Comparison of ENCODE assay signal across 8 mouse cellular contexts in genomic region chr17:71782699-71783365, GRCm38 (mm10). TPM values are rescaled to one million over a fixed set of nuclear protein-coding genes. Genes with fewer than 3 reads are reported as not detected.
DNase-seq lines count a peak whose midpoint lies in the region; TF ChIP-seq lines count a peak whose summit lies in the region.

No protein-coding gene starts in this region.

- no peak for TF ChIP-seq POLR2A in liver, adult 2 months (IDR thresholded peaks at IDR 0.05; ENCODE audit: extremely low read depth, insufficient read depth, low read length)

- H3K27ac ChIP-seq in liver, adult 2 months (replicated peaks; ENCODE audit: insufficient read depth, low read depth, low read length), result no peak overlapping the region
- peak overlapping the region; percentile 95 for H3K27ac ChIP-seq in forebrain, embryonic 10.5 days

- H3K4me3 ChIP-seq in liver, adult 2 months (ENCODE audit: insufficient read depth, low read depth, low read length), result peak overlapping the region; percentile 16; the same call in 1 of the 2 replicates
- H3K4me3 ChIP-seq in forebrain, embryonic 10.5 days, result peak overlapping the region; percentile 87

- H3K36me3 ChIP-seq in liver, adult 2 months (ENCODE audit: control insufficient read depth, insufficient read depth, low read length), result no peaks in the 10 kb centered on the region
- H3K36me3 ChIP-seq in forebrain, embryonic 10.5 days (replicated peaks), result no peaks in the 10 kb centered on the region

- TF ChIP-seq CTCF in liver, adult 2 months (IDR thresholded peaks at IDR 0.05; ENCODE audit: low read depth, low read length), result no peak

- DNase-seq in liver, adult 2 months (ENCODE audit: extremely low read depth, low read depth, low spot score), result no peak
- no peak for DNase-seq in liver
- peak; percentile 49 for DNase-seq in forebrain, embryonic 10.5 days (ENCODE audit: extremely low spot score, low spot score)
- peak; percentile 40 for DNase-seq in heart, postnatal 4 days
- peak; percentile 47 to 52 for DNase-seq in layer of hippocampus, postnatal 25 days (ENCODE audit: extremely low spot score in 1 of 2, low spot score in 1 of 2)
- DNase-seq in lung, postnatal 14 days, result peak; percentile 7
- DNase-seq in right cerebral cortex, postnatal 36 days (ENCODE audit: low spot score in 2 of 2), result peak; percentile 18 to 39
- no peak for DNase-seq in thymus, postnatal 36 days

- H3K9me3 ChIP-seq in forebrain, embryonic 10.5 days, result peaks cover 7% of the 10 kb centered on the region; the same call in 1 of the 2 replicates

- no peak overlapping the region for H3K9ac ChIP-seq in liver, adult 2 months (ENCODE audit: low read depth, low read length)

- WGBS in liver, adult 2 months, result 1% methylated on average over 59 of the region's 59 CpGs
- WGBS in forebrain, embryonic 10.5 days, result 1% methylated on average over 58 of the region's 59 CpGs

- H3K27me3 ChIP-seq in liver, adult 2 months (ENCODE audit: control insufficient read depth, insufficient read depth, low read length), result peaks cover 6% of the 10 kb centered on the region; the same call in 1 of the 2 replicates
- H3K27me3 ChIP-seq in forebrain, embryonic 10.5 days (ENCODE audit: poor library complexity, severe bottlenecking), result peaks cover 18% of the 10 kb centered on the region

- no peaks in the 10 kb centered on the region for H3K4me1 ChIP-seq in liver, adult 2 months (ENCODE audit: control insufficient read depth, insufficient read depth, low read length)
- H3K4me1 ChIP-seq in forebrain, embryonic 10.5 days, result peaks cover 30% of the 10 kb centered on the region

- no peaks in the 10 kb centered on the region for H3K79me2 ChIP-seq in liver, adult 2 months (ENCODE audit: control insufficient read depth, insufficient read depth, low read length)

RNA-seq across cellular contexts. Expression of gene Clip4, which starts 14.6 kb away (rescaled TPM):
- total RNA-seq in liver, adult 2 months (2014; rRNA removed), result 0.28 and 0.67 TPM in 2 replicates
- 0.17 and 0.31 TPM in 2 replicates for polyA plus RNA-seq in liver, adult 2 months (2012; rRNA removed)
- polyA plus RNA-seq in forebrain, embryonic 10.5 days (2016; fragmentation: Nextera tagmentation; extraction: Ambion mirVana), result 4.4 and 5.1 TPM in 2 replicates
- 100 to 1,000 TPM; 173 TPM for total RNA-seq in heart, postnatal 4 days (2021)
- 10 to 100 TPM; 84.5 to 85.4 TPM for total RNA-seq in layer of hippocampus, postnatal 25 days (2021)

RNA-seq across cellular contexts. Expression of gene Pcare, which starts 30.1 kb away (rescaled TPM):
- total RNA-seq in liver, adult 2 months (2014; rRNA removed), result not detected in 2 replicates
- not detected in 2 replicates for polyA plus RNA-seq in liver, adult 2 months (2012; rRNA removed)
- polyA plus RNA-seq in forebrain, embryonic 10.5 days (2016; fragmentation: Nextera tagmentation; extraction: Ambion mirVana), result not detected in 2 replicates
- 1 to 10 TPM; 1.4 to 1.6 TPM for total RNA-seq in heart, postnatal 4 days (2021)
- total RNA-seq in layer of hippocampus, postnatal 25 days (2021), result under 1 TPM; 0.15 to 0.19 TPM

Comparison
In these comparisons a context has a peak if more than half of its experiments do, and no peak if none do; other contexts are left out.
1. DNase-seq: peak in forebrain, embryonic 10.5 days (single experiment), heart, postnatal 4 days (single experiment), layer of hippocampus, postnatal 25 days (2 of 2), lung, postnatal 14 days (single experiment) and right cerebral cortex, postnatal 36 days (2 of 2); none in liver, adult 2 months (single experiment), liver (single experiment) and thymus, postnatal 36 days (0 of 2).
2. RNA of gene Clip4, which starts 14.6 kb away (total RNA-seq): 173 TPM in heart, postnatal 4 days and 84.5 to 85.4 TPM in layer of hippocampus, postnatal 25 days; 0.28 to 0.67 TPM in liver, adult 2 months; every median in the first group is over 10 times any median in the second.